Mouse (Mus musculus) C2C12 (cell line): Measurements from ENCODE around the gene Klra7.
"Not testable (repeated sequence)": the region's sequence is repeated elsewhere in the genome, so short reads cannot be mapped to it uniquely, and the experiment has no call there.

Experiments used
- CTCF ChIP-seq: IDR thresholded peaks from one replicate; pipeline ENCODE4 v1.5.1; 2011; ENCODE audit not compliant: control insufficient read depth, insufficient read depth, insufficient read length
- FOSL1 ChIP-seq: IDR thresholded peaks from one replicate; pipeline ENCODE4 v1.8.0; 2011; ENCODE audit warnings: mild to moderate bottlenecking, low read length; ENCODE audit not compliant: poor library complexity, insufficient read depth, severe bottlenecking
- MYOD1 ChIP-seq: IDR thresholded peaks from one replicate; pipeline ENCODE4 v1.6.1; 2011; ENCODE audit warnings: low read depth; ENCODE audit not compliant: control insufficient read depth, insufficient read length
- MYOG ChIP-seq: IDR thresholded peaks from one replicate; pipeline ENCODE4 v1.6.1; 2011; ENCODE audit not compliant: control insufficient read depth, insufficient read length; ENCODE audit errors: extremely low read depth

GRCm38 (mm10) chr6:130197453-130197852, 35.7 kb downstream of the Klra7 start:
- not testable (repeated sequence) for TF ChIP-seq CTCF, MYOG, FOSL1, MYOD1
